Mouse (Mus musculus): ENCODE results near the gene Ankrd34a. TPM values are rescaled to one million over a fixed set of nuclear protein-coding genes. Genes with fewer than 3 reads are reported as not detected.
A peak's percentile ranks its signal among the peaks of the same experiment; 100 is the strongest.

Ankrd34a gene
- total RNA-seq, 2 experiments from 2014 or later = 0.59 to 0.92 TPM

DNA sequence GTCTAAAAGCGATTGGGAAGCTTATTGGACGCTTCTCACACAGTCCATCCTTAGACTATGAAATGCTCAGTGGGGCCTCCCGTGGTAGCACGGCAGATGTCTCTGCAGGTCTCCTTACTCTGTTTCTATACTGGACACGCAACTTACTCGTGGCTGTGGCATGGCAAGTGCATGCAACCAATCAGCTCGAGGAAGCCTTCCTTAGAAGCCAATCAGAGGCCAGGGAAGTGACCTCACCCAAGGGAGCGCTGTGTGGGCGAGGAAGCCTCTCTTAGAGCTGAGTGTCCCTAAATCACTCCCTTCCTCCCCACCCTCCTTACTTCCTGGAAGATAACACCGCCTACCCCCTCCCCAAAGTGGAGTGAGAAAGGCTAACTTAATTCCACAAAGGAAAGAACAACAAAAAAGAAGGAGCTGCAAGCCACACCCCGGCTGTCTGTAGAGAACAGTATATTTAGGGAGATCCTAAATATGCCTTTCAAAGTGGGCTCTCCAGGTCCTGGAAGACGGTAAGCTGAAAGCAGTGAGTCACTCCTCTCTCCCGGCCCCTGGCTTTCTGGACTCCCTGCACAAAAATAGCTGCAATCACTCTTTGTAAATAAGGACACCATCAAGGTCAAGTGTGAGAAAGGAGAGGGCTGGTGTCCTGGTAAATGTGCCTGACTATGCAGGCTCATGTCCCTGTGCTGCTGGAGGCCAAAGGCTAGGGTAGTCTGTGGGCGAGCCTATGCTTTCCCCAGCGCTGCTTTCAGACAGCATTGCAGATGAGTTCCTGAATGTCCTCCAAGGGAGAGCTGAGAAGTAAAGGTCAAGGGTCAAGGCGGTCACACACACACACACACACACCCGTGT is 19.5 kb upstream of the Ankrd34a start, which contains the start of gene Gm16253:
TSS of gene Gm16253 (plus strand) at position 295 of the 852 bp plus-strand sequence.
- intact Hi-C loops (cut with DNase I) = no loop called here
- peak; percentile 92 to 94 for DNase-seq

DNA sequence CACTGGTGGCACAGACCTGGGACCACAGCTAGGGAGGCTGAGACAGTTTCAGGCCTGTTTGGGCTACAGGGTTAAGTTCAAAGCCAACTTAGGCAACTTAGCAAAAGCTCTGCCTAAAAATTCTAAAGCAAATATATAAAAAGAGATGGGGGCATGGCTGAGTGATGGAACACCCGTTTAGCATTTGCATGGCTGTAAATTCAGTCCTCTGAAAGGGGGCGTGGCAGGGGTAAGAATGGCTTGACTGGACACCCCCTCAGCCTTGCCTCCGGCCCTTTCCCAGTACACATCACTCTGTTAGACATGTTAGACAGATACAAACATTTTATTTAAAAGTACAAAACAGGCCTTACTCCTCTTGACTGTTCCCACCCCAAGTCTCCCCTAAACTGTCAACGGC is 18.9 kb upstream of the Ankrd34a start:
- intact Hi-C loops (cut with DNase I) = no loop called here
- no peak for DNase-seq

DNA sequence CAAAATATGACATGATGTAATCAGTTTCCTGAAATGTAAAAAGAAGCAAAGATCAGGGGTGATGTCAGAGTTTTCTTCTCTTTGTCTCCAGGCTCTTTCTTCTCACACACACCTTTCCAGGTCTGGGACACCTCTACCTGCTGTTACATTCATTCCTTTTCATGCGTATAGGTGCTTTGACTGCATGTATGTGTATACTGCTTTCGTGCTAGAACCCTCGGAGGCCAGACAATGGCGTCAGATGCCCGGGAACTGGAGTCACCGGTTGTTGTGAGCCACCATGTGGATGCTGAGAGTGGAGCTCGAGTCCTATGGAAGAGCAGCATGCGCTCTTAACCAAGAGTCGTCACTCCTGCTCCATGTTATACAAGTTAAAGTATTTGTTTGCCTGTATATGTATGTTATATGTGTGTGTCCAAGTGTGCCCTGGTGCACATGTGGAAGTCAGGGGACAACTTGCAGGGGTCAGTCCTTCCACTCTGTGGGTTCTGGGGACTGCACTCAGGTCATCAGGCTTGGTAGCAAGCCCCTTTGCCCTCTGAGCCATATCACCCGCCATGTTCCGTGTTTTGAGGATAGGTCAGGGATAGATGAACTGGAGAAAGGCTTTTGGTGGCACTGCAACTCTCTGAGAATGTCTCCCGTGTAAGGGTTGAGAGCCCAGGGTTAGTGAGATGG is 17.7 kb upstream of the Ankrd34a start:
- DNase-seq = no peak
- intact Hi-C loops (cut with DNase I) = loop anchor here (1.0 kb wide), 1 partner anchor 27 kb away; no protein-coding TSS in a partner anchor

- intact Hi-C loops (cut with DNase I) = loop anchor here (1.0 kb wide), 1 partner anchor 28 kb away; no protein-coding TSS in a partner anchor
- DNase-seq = no peak
Measured at GRCm38 (mm10) chr3:96579239-96579750, 17.1 kb upstream of the Ankrd34a start.

GRCm38 (mm10) chr3:96579885-96580454 is 16.5 kb upstream of the Ankrd34a start:
- intact Hi-C loops (cut with DNase I) = loop anchor here (1.0 to 5.0 kb wide), 3 partner anchors 29 to 57 kb away; partner anchors contain the start of genes Gm42957 and Pex11b
- DNase-seq = peak; percentile 87 to 88

DNA sequence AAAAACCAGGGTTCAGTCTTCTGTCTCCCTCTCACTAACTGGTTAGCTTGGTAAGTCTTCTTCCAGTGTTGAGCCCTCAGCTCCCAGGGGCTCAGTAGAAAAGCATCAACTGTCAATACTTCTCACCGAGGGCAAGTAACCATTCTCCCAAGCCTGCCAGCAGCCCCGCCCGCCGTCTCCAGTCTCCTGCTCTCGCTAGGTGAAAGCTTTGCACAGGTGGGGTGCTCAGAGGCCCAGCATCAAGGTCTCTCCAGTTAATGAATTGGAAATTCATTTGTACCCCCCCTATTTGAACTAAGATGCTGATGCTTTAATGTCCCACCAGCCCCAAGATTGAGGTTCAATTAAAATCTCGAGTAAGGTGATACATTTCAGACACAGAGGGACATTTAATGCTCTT is 15.3 kb upstream of the Ankrd34a start:
- intact Hi-C loops (cut with DNase I) = loop anchor here (5.0 kb wide), 1 partner anchor 56 kb away; the partner anchor contains the start of genes Gm42957 and Pex11b
- no peak for DNase-seq

- no peak for DNase-seq
- intact Hi-C loops (cut with DNase I) = loop anchor here (5.0 kb wide), 1 partner anchor 55 kb away; the partner anchor contains the start of genes Gm42957 and Pex11b
Measured at GRCm38 (mm10) chr3:96581771-96582515, 14.5 kb upstream of the Ankrd34a start.

GRCm38 (mm10) chr3:96583386-96583785 is 13.1 kb upstream of the Ankrd34a start:
- intact Hi-C loops (cut with DNase I) = loop anchor here (5.0 kb wide), 1 partner anchor 54 kb away; the partner anchor contains the start of genes Gm42957 and Pex11b

GRCm38 (mm10) chr3:96590657-96591056 is 5.8 kb upstream of the Ankrd34a start:
- intact Hi-C loops (cut with DNase I) = no loop called here
- DNase-seq = no peak

More at GRCm38 (mm10) chr3:96583386-96583785, 13.1 kb upstream of the Ankrd34a start:
- DNase-seq = no peak

DNA sequence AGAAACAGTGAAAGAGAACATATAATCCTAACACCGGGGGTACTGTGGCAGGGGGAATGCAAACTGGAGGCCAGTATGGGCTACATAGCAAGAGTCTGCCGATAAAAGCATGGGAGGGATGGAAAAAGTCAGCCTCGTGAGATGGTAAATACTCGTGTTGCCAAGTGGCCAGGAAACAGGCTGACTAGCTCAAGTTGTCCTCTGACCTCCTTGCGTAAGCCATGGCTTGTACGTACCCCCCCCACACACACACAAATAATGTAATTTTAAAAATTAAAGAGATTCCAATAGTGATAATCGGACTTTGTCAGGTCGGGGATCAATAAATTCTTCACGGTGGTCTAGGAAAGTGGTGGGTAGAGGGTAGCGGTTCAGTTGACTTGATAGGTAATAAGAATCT is 3.1 kb upstream of the Ankrd34a start:
- DNase-seq = no peak
- intact Hi-C loops (cut with DNase I) = no loop called here

GRCm38 (mm10) chr3:96593790-96594560 is 2.5 kb upstream of the Ankrd34a start, which contains the start of gene Polr3gl:
TSS of gene Polr3gl (minus strand) at chr3:96594181.
- intact Hi-C loops (cut with DNase I) = no loop called here
- peak; percentile 90 to 92 for DNase-seq

GRCm38 (mm10) chr3:96594851-96595250 is 1.6 kb upstream of the Ankrd34a start:
- intact Hi-C loops (cut with DNase I) = loop anchor here (5.0 kb wide), 1 partner anchor 42 kb away; the partner anchor contains the start of genes Gm42957 and Pex11b
- no peak for DNase-seq

- intact Hi-C loops (cut with DNase I) = loop anchor here (5.0 kb wide), 1 partner anchor 42 kb away; the partner anchor contains the start of genes Gm42957 and Pex11b
- DNase-seq = no peak
Measured at GRCm38 (mm10) chr3:96595661-96596060, 775 bp upstream of the Ankrd34a start.

- no peak for DNase-seq
- intact Hi-C loops (cut with DNase I) = loop anchor here (5.0 kb wide), 1 partner anchor 40 kb away; the partner anchor contains the start of genes Gm42957 and Pex11b
Measured at GRCm38 (mm10) chr3:96596855-96597254, 419 bp downstream of the Ankrd34a start.

DNA sequence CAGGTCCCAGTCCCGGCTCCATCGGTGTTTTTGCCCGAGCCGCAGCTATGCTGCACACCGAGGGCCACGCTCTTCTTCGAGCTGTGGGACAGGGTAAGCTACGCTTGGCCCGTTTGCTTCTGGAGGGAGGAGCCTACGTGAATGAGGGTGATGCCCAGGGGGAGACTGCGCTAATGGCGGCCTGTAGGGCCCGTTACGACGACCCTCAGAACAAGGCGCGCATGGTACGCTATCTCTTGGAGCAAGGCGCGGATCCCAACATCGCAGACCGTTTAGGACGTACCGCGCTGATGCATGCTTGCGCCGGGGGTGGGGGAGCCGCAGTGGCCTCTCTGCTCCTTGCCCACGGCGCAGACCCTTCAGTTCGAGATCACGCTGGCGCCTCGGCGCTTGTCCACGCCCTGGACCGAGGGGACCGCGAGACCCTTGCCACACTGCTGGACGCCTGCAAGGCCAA is 1.0 kb downstream of the Ankrd34a start:
- intact Hi-C loops (cut with DNase I) = loop anchor here (5.0 kb wide), 1 partner anchor 40 kb away; the partner anchor contains the start of genes Gm42957 and Pex11b
- DNase-seq = no peak

DNA sequence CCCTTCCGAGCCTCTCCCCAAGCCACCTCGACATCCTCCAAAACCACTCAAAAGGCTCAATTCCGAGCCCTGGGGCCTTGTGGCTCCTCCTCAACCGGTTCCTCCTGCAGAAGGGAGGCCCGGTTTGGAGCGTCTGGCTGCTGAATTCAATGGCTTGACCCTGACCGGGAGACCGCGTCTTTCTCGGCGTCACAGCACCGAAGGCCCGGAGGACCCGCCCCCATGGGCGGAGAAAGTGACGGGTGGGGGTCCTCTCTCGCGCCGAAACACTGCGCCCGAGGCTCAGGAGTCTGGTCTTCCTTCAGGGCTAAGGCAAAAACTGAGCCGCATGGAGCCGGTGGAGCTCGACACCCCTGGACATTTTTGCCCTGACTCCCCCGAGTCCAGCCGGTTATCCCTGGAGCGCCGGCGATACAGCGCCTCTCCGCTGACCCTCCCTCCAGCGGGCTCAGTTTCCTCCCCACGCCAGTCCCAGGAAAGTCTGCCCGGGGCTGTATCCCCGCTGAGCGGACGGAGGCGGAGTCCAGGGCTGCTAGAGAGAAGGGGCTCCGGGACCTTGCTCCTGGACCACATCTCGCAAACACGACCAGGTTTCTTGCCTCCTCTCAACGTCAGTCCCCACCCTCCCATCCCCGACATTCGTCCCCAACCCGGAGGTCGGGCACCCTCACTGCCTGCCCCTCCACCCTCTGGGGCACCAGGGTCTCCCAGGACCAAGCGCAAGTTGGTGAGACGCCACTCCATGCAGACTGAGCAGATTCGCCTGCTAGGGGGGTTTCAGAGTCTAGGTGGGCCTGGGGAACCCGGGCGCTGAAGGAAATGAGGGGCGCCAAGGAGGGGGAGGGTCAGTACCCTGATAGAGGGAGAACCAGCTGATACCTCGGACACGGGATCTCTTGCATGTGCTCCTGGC is 2.0 kb downstream of the Ankrd34a start:
- peak; percentile 64 to 66 for DNase-seq
- intact Hi-C loops (cut with DNase I) = loop anchor here (5.0 kb wide), 1 partner anchor 39 kb away; the partner anchor contains the start of genes Gm42957 and Pex11b

DNA sequence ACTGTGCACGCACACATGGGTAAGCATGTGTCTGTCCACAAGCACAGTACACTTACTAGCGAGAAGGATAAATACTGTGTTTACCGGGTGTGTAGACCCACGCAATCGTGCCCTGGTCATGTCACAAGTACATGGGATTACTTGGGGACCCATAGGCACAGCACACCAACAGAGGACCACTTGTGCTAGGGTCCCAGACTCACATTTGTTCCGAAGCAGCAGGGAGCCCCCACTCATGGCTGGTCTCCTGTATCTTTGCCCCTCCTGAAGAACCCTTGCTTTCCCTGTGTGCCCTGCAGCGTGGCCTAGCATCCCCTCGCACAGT is 2.6 kb downstream of the Ankrd34a start:
- intact Hi-C loops (cut with DNase I) = loop anchor here (5.0 kb wide), 1 partner anchor 38 kb away; the partner anchor contains the start of genes Gm42957 and Pex11b
- no peak for DNase-seq
